Mouse (Mus musculus) Patski (cell line): ENCODE results near the gene Tmem123. TPM values are rescaled to one million over a fixed set of nuclear protein-coding genes. Genes with fewer than 3 reads are reported as not detected.

ENCODE experiments used
- ATAC-seq: fragments of 100-300 bp; one replicate; pipeline ENCODE4 v1.8.0; 2021
- CTCF ChIA-PET: fragments of 350-600 bp; sonication (Branson Sonifier 250); formaldehyde crosslinking; loops from one replicate; lab custom pipeline; 2022; ENCODE audit warnings: inconsistent platforms; lab: Charles Lee
- POLR2A ChIA-PET: fragments of 350-600 bp; sonication (Branson Sonifier 250); formaldehyde crosslinking; loops from one replicate; lab custom pipeline; 2022; ENCODE audit warnings: antibody characterized with exemption, inconsistent platforms; lab: Charles Lee
- DNase-seq: peaks from one replicate; pipeline ENCODE4 v3.0.0-alpha.2; 2011; ENCODE audit warnings: low read depth, low spot score
- H3K27me3 ChIP-seq: fragments of 371-371 bp; one replicate; pipeline ENCODE4 v1.5.1; 2021
- CTCF ChIP-seq: fragments of 100-300 bp; IDR thresholded peaks from one replicate; pipeline ENCODE4 v1.5.1; 2021
- in situ Hi-C: fragments of 300-500 bp; cut with MboI; formaldehyde crosslinking; loops from 3 replicates; pipeline ENCODE4 v1.11.1; 2018; ENCODE audit warnings: low pct_unique_long_range_greater_than_20kb, mixed read lengths
- polyA plus RNA-seq: library from polyadenylated mRNA; unstranded; gene quantifications from one replicate; pipeline ENCODE4 v1.2.3, GENCODE M21; 2021

Gene Tmem123
- polyA plus RNA-seq, 1 experiment from 2014 or later = 83.9 TPM

DNA sequence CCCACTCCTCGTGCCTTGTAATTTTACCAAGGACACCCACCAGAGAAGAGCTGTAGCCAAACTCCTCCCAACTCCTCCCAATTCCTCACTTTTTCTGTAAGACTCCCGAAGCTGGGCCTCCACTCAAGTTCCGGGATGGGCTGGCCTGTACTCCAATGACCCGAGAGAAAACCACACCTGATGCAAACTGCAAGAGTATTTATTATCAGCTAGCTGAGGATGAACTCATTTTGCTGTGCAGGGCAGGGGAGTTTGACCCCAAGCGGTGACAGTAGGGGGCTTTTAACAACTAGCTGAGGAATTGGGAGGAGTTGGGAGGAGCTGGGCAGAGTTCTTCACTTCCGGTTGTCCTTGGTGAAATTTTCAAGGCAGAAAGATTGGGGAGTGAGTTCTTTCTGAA lies 77.4 kb downstream of the Tmem123 start:
- ChIA-PET CTCF (interaction anchor here (1.7 kb wide), 1 partner anchor 11 kb away, joined by 3 read pairs; no protein-coding TSS in a partner anchor), POLR2A (no interaction called here)
- no peaks in the 10 kb centered on the region for H3K27me3 ChIP-seq
- TF ChIP-seq CTCF = no peak
- DNase-seq (no peak), ATAC-seq (no peak)
- in situ Hi-C loops = no loop called here

Other genes with a start within 250 kb of the Tmem123 start
- gene Mmp8, start 205.6 kb upstream of the Tmem123 start, polyA plus RNA-seq = 0.12 TPM
- 1.6 TPM for gene Mmp27, start 192.6 kb upstream of the Tmem123 start, polyA plus RNA-seq
- not detected for gene Mmp20, start 135.8 kb upstream of the Tmem123 start, polyA plus RNA-seq
- gene Mmp7, start 72.0 kb upstream of the Tmem123 start, polyA plus RNA-seq = not detected
- 37.1 TPM for gene Birc2, start 73.0 kb downstream of the Tmem123 start, polyA plus RNA-seq
- gene Birc3, start 109.1 kb downstream of the Tmem123 start, polyA plus RNA-seq = 12.9 TPM
- gene Yap1, start 240.6 kb downstream of the Tmem123 start, polyA plus RNA-seq = 80.0 TPM